Mouse (Mus musculus) common myeloid progenitor, adult 5-6 weeks (primary cell): ENCODE results near the gene Ss18l1. TPM values are rescaled to one million over a fixed set of nuclear protein-coding genes. Genes with fewer than 3 reads are reported as not detected.

Experiments used
- ATAC-seq: replicated peaks from 2 replicates; pipeline ENCODE4 v1.8.0; 2016; ENCODE audit warnings: low read depth, mild to moderate bottlenecking, moderate TSS enrichment, inconsistent platforms; ENCODE audit not compliant: poor library complexity, severe bottlenecking
- total RNA-seq: library from RNA; stranded (forward); fragments of 200-1000, 187-1606 nt; gene quantifications from 2 replicates; pipeline ENCODE4 v1.2.3, GENCODE M21; 2017

Ss18l1 gene
- 1.2 and 3.2 TPM in 2 replicates for total RNA-seq

- peak; percentile 67 for ATAC-seq
These were observed at the start of gene Ss18l1, which contains the start of gene Psma7 for GRCm38 (mm10) chr2:180042256-180042857. Gene Ss18l1, plus strand, starts transcription at chr2:180042509. Gene Psma7, minus strand, starts transcription at chr2:180042433.

- ATAC-seq, result no peak
These were observed 49.2 kb upstream of the Ss18l1 start for GRCm38 (mm10) chr2:179993071-179993470.

GRCm38 (mm10) chr2:179998431-179998830, 43.9 kb upstream of the Ss18l1 start:
- ATAC-seq, result no peak

DNA sequence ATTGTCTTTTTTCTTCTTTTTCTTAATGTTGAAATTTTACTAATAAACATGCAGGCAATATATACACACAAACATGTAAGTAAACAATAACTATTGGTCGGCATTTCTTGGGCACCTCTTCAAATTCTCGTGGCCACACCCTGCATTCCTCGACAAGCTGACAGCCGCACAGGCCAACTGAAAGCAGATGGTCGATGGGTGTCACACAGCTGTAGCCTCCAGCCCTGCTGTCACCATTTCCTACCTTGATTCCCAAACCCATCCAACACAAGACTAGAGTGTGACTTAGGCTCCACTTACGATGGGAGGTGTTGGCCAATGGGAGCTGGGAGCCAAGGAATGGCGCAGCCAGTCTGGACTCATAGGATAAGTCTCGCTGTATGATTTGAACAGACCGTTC, 40.7 kb upstream of the Ss18l1 start:
- no peak for ATAC-seq

- no peak for ATAC-seq
These were observed 36.5 kb upstream of the Ss18l1 start for GRCm38 (mm10) chr2:180005656-180006351.

DNA sequence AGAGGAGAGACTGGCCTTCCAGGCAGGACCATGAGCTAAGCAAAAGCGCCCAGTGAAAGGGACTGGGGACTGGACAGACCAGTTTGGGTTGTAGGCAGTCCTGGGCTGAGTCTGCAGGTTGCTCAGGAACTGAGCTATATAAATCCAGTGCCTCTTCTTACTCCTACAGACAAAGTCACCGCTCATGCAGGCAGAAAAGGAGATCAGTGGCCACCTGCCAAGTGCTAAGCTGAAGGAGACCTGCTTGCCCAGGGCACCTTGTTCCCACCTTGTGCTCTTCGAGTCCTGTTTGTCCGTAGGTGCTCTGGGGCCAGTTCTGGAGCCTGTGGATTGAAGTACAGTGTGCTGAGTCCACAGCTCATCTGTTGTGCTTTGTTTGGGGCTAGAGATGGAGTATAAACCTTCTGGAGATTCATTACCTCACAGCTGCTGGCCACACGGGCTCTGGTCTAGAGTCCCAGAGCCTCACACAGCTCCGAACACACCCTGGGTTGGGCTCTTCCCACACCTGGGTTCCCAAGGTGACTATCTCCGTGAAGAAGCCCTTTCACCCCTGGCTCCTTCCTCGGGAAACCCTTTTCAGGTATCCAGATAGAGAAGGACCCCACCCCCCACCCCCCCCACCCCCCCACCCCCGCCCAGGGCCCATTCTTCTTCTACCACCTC, 35.8 kb upstream of the Ss18l1 start:
- no peak for ATAC-seq

DNA sequence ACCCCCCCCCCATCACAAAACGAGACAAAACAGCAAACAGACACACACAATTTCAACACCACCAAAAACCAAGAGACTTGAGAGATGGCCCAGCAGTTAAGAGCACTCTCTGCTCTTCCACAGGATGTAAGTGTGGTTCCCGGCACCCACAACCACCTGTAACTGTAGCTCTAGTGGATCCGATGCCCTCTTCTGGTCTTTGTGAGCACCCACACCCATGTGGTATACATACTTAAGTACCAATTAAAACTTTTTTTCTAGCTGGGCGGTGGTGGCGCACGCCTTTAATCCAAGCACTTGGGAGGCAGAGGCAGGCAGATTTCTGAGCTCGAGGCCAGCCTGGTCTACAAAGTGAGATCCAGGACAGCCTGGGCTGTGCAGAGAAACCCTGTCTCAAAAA, 31.6 kb upstream of the Ss18l1 start:
- ATAC-seq, result no peak

DNA sequence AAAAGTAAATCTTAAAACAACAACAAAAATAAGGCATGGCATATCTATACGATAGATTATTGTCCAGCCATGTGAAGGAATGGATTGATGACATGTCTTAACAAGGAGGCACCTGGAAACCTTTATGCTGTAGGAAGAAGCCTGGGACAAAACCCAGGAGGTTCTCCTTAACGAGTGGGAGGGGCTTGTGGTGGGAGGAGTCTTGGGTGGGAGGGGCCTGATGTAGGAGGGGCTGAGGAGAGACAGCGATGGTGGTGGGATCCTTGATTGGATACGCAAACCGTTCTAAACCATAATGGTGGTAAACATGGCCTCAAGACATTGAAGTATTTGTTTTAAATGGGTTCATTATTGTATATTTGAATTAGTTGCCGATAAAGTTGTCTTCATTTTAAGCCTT, 30.9 kb upstream of the Ss18l1 start:
- ATAC-seq, result no peak

DNA sequence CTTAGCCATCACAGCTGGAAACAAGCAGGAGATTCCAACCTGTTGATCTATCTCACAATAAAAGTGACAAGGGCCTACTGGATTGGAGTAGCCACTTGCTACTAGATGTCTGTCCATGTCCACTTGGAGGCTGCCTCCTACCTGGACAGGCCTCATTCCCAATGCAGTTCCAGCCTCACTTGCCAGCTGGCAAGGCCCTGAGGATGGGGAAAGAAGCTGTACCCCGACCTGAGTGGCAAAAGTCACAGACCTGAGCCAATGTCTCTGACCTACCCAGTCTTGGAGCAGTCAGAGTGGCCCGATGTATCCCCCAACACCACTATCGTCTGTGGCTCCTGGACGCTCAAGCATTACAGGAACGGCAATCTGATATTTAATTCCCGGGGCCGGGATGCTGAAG, 28.6 kb upstream of the Ss18l1 start:
- ATAC-seq, result no peak

GRCm38 (mm10) chr2:180017632-180018031, 24.7 kb upstream of the Ss18l1 start:
- ATAC-seq, result no peak

GRCm38 (mm10) chr2:180018573-180018972, 23.7 kb upstream of the Ss18l1 start:
- no peak for ATAC-seq

GRCm38 (mm10) chr2:180020091-180020661, 22.1 kb upstream of the Ss18l1 start:
- no peak for ATAC-seq

- ATAC-seq, result no peak
These were observed 21.4 kb upstream of the Ss18l1 start for GRCm38 (mm10) chr2:180020919-180021318.

DNA sequence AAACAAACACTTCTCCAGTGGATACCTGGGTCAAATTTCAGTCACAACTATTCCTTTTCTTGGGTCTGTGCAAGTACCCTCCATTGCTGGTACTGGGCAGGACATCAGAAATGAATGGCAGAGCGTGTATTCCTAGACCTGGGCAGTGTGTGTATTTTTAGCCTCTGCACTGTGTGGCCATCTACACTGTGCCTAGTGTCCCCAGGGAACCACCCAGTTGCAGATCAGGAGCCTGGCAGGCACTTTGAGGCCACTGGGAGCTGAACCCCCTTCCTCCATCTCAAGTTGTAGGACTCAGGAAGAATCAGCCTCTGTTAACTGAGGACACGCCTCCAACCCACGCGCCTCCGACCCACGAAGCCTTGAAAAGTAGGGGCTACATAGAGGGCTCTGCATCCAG, 19.6 kb upstream of the Ss18l1 start:
- no peak for ATAC-seq

DNA sequence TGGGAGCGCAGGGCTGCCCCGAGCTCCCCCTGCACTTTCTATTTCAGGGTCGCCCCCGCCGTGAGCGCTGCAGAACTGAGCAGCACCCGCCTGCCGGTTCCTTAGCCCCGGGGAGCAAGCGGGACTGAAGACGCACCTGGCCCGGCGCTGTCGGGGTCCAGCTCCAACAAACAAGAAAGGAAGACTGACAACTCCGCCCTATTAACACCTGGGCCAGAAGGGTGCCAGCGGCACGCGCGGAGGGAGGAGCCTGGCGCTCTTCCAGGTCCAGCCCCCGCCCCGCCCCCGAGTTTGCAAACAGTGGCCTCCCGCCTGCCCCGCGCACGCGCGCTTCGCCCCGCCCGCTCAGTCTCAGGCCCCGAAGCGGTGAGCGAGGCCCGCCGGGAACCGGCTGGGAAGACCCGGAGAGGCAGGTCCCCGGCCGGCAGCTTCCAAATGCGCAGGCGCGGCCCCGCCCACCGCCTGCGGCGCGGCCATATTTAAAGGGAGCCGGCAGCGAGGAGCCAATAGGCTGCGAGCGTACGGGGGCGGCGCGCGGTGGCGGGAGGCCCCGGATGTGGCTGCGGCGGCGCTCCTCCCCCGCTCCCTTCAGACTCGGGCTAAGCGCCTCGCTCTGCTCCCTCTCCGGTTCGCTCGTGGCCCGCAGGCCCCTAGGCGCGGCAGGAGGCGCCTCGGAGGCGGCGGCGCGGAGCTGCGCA, 17.8 kb upstream of the Ss18l1 start, which contains the start of gene Lsm14b:
Lsm14b (plus strand) TSS at position 587 of the 698 bp plus-strand sequence.
- ATAC-seq, result peak; percentile 78

DNA sequence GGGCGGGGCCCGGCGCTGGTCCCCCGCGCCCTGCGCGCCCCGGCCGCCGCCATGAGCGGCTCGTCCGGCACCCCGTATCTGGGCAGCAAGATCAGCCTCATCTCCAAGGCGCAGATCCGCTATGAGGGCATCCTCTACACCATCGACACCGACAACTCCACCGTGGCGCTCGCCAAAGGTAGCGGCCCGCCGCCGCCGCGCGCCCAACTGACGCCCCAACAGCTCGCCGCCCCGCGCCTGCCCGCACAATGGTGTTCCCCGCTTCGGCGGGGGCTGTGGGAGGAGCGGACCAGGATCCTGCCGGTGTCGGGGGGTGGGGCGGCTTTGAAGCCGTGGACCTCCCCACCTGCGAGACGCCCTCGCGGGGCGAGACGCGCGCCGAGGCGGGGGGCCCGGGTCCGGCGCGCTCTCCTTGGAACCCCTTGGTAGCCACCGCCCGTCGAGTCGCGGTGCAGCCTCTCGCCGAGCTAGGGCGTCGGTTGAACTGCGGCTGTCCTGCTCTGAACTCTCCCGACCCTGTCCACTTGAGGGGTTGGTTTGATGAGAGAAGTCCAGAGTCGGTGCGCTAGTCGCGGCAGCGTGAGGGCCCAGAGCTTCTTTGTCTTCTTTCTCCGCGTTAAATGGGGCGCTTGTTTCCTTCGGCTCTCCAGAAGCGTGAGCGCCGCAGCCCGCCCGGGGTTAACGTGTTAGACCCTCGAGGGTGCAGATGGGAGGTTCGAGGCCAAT, 17.0 kb upstream of the Ss18l1 start:
- ATAC-seq, result peak; percentile 0; the same call in 1 of the 2 replicates

DNA sequence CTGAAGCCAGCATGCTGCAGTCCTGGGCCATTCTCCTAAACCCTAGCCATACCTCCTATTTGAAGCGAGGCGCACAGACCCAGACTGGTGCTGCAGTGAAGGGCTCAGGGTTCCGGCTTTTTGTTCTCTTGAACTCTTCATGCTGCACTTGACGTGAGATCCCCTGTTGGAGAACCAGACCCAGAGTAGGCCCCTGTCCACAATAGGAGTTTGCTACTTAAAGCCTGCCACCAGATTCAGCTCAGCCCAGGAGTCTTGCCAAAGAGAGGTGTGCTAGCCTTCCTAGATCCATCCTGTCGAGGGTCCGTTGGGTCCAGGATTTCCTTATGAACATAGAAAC, 16.5 kb upstream of the Ss18l1 start:
- no peak for ATAC-seq

GRCm38 (mm10) chr2:180027768-180028167, 14.5 kb upstream of the Ss18l1 start:
- ATAC-seq, result no peak

GRCm38 (mm10) chr2:180031270-180031669, 11.0 kb upstream of the Ss18l1 start:
- no peak for ATAC-seq

- peak; percentile 67 for ATAC-seq
These were observed 9.4 kb upstream of the Ss18l1 start for GRCm38 (mm10) chr2:180032925-180033324.
